Mouse (Mus musculus): Measurements from ENCODE around the gene Smad1.

DNA sequence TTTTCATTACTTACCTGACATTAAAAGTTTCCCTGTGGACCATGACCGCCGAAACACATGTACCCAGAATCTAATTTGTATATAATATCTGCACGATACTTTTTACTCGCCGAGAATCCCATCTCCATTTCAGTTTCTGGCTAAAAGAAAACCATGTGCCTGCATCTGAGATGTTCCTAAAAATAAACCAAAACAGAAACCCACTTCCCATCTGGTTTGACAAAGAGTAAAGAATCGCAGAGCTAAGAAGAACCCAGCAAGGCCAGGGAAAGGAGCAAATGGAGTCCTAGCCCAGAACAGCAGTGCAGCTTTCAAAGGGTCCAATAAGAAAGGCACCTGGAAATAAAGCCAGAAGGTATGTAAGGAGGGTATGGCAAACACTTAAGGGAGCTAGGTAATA, 30.2 kb downstream of the Smad1 start:
- TF ChIP-seq POLR2A (IDR thresholded peaks at IDR 0.05; ENCODE audit: borderline replicate concordance, insufficient read depth, low read length) (no peak), CTCF (IDR thresholded peaks at IDR 0.05; ENCODE audit: borderline replicate concordance, insufficient read depth, low read depth, low read length) (no peak)
